8 mouse cellular contexts compared by ENCODE assay signal in genomic region chr4:135823298-135823697, GRCm38 (mm10). TPM values are rescaled to one million over a fixed set of nuclear protein-coding genes. Genes with fewer than 3 reads are reported as not detected.
DNase-seq lines count a peak whose midpoint lies in the region; ATAC-seq lines count a peak whose summit lies in the region.

No protein-coding gene starts in this region.

- H3K27me3 ChIP-seq in kidney, embryonic 14.5 days (ENCODE audit: control insufficient read depth, insufficient read depth, low read length): no peaks in the 10 kb centered on the region

- H3K9me3 ChIP-seq in kidney, embryonic 14.5 days (ENCODE audit: control insufficient read depth, low read length): no peaks in the 10 kb centered on the region

- 74% methylated on average over 2 of the region's 2 CpGs for WGBS in kidney, embryonic 14.5 days

- no peak overlapping the region for H3K27ac ChIP-seq in kidney, embryonic 14.5 days (ENCODE audit: low read depth, low read length)

- ATAC-seq in kidney, embryonic 14.5 days (ENCODE audit: low FRiP score, low TSS enrichment): no peak
- ATAC-seq in cerebellum, adult (ENCODE audit: insufficient number of reproducible peaks, low FRiP score, low TSS enrichment): no peak

- DNase-seq in kidney, adult 9 months: peak; percentile 66
- DNase-seq in CD8-positive naive resting alpha-beta T cell, adult 2 months (ENCODE audit: low read depth in 2 of 2, low spot score in 2 of 2): peak; percentile 24 to 36
- peak; percentile 46 for DNase-seq in NIH3T3 (ENCODE audit: low read depth)
- DNase-seq in lung, postnatal 4 days: peak; percentile 53 to 59
- no peak for DNase-seq in adipocyte (ENCODE audit: low spot score)
- DNase-seq in cerebellum, adult 11 months: no peak

- no peaks in the 10 kb centered on the region for H3K36me3 ChIP-seq in kidney, embryonic 14.5 days (ENCODE audit: control insufficient read depth, insufficient read depth, low read length)

- no peak overlapping the region for H3K4me3 ChIP-seq in kidney, embryonic 14.5 days (ENCODE audit: low read length)

- H3K4me2 ChIP-seq in kidney, embryonic 14.5 days (replicated peaks; ENCODE audit: low read depth, low read length): no peak overlapping the region

- H3K9ac ChIP-seq in kidney, embryonic 14.5 days (ENCODE audit: low read depth, low read length): no peak overlapping the region

- H3K4me1 ChIP-seq in kidney, embryonic 14.5 days (ENCODE audit: control insufficient read depth, insufficient read depth, low read length): peaks cover under 1% of the 10 kb centered on the region

RNA-seq across cellular contexts. Expression of gene Srsf10, which starts 32.2 kb away (rescaled TPM):
- polyA plus RNA-seq in kidney, embryonic 14.5 days (2014; fragmentation: Nextera tagmentation; extraction: Ambion mirVana): 334 and 342 TPM in 2 replicates

RNA-seq across cellular contexts. Expression of gene Pnrc2, which starts 50.4 kb away (rescaled TPM):
- 174 and 209 TPM in 2 replicates for polyA plus RNA-seq in kidney, embryonic 14.5 days (2014; fragmentation: Nextera tagmentation; extraction: Ambion mirVana)

Comparison
In these comparisons a context has a peak if more than half of its experiments do, and no peak if none do; other contexts are left out.
1. DNase-seq: peak in kidney, adult 9 months (single experiment), CD8-positive naive resting alpha-beta T cell, adult 2 months (2 of 2), NIH3T3 (single experiment) and lung, postnatal 4 days (2 of 2); none in adipocyte (single experiment) and cerebellum, adult 11 months (single experiment).